Mouse (Mus musculus) stomach, postnatal 0 days (tissue): ENCODE data around the gene Phf13. TPM values are rescaled to one million over a fixed set of nuclear protein-coding genes. Genes with fewer than 3 reads are reported as not detected.

ENCODE experiments used
- ATAC-seq: fragments of 200-750 bp; cut with Nextera tagmentation; 2 replicates; pipeline ENCODE4 v1.8.0; 2017; ENCODE audit not compliant: low FRiP score, low TSS enrichment
- DNase-seq: peaks from one replicate; pipeline ENCODE4 v3.0.0-alpha.2; 2016; ENCODE audit warnings: low spot score
- H3K27ac ChIP-seq: fragments of 300-500 bp; sonication (generic); replicated peaks from 2 replicates; pipeline ENCODE4 v1.5.1; 2014; ENCODE audit warnings: mild to moderate bottlenecking, control low read depth
- H3K27me3 ChIP-seq: fragments of 300-500 bp; sonication (generic); 2 replicates; pipeline ENCODE4 v1.6.1; 2014; ENCODE audit warnings: low read length; ENCODE audit not compliant: control insufficient read depth, insufficient read depth
- H3K36me3 ChIP-seq: fragments of 300-500 bp; sonication (generic); 2 replicates; pipeline ENCODE4 v1.6.1; 2014; ENCODE audit warnings: low read length, mixed read lengths; ENCODE audit not compliant: control insufficient read depth, insufficient read depth
- H3K4me1 ChIP-seq: fragments of 300-500 bp; sonication (generic); replicated peaks from 2 replicates; pipeline ENCODE4 v1.6.1; 2014; ENCODE audit warnings: antibody characterized with exemption; ENCODE audit not compliant: control insufficient read depth, insufficient read depth
- H3K4me2 ChIP-seq: fragments of 300-500 bp; sonication (generic); replicated peaks from 2 replicates; pipeline ENCODE4 v1.6.1; 2014; ENCODE audit warnings: low read depth, mild to moderate bottlenecking, control low read depth, moderate library complexity
- H3K4me3 ChIP-seq: fragments of 300-500 bp; sonication (generic); 2 replicates; pipeline ENCODE4 v1.5.1; 2014; ENCODE audit warnings: low read depth, low read length, control low read depth
- H3K9ac ChIP-seq: fragments of 300-500 bp; sonication (generic); 2 replicates; pipeline ENCODE4 v1.6.1; 2014; ENCODE audit warnings: mild to moderate bottlenecking, low read length, control low read depth, mixed read lengths
- H3K9me3 ChIP-seq: fragments of 300-500 bp; sonication (generic); 2 replicates; pipeline ENCODE4 v1.6.1; 2016; ENCODE audit warnings: low read length; ENCODE audit not compliant: control insufficient read depth
- CTCF ChIP-seq: IDR thresholded peaks from 2 replicates; pipeline ENCODE4 v1.5.1; 2016; ENCODE audit warnings: antibody characterized with exemption, low read depth, mild to moderate bottlenecking, moderate library complexity
- EP300 ChIP-seq: optimal IDR thresholded peaks from 2 replicates; pipeline ENCODE3; 2016; ENCODE audit warnings: antibody characterized with exemption
- WGBS: fragments of 180-500 bp; shearing (Covaris S2); extraction: QIAGEN DNeasy Blood & Tissue Kit; methylation state at CpG from one replicate; pipeline ENCODE4 v1.1.7; 2014; 5-methylcytosine and 5-hydroxymethylcytosine counted together
- polyA plus RNA-seq: library from polyadenylated mRNA; unstranded; fragments of >200 nt; fragmentation: Nextera tagmentation; extraction: Ambion mirVana; gene quantifications from 2 replicates; pipeline ENCODE4 v1.2.1, GENCODE M21; 2015

The Phf13 gene
- polyA plus RNA-seq, 1 experiment from 2014 or later, result 12.7 TPM

DNA sequence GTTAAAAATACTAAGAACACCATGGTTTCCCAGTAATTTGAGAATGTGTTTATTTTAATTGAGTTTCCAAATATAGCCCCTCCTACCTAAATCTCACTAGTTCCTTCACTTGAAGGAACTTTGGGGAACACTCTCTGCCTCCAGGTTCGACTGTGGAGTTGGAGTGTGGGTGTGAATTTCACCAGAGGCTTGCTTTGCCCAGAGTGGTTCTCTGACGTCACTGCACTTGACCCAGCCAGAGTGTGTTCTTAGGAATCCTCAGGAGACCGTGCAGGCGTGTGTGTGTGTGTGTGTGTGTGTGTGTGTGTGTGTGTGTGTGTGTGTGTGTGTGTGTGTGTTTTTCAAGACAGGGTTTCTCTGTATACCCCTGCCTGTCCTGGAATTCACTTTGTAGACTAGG is 4.8 kb upstream of the Phf13 start:
- Histone ChIP-seq H3K27ac (no peak overlapping the region), H3K4me2 (no peak overlapping the region), H3K27me3 (no peaks in the 10 kb centered on the region), H3K4me3 (no peak overlapping the region), H3K9me3 (no peaks in the 10 kb centered on the region), H3K4me1 (no peaks in the 10 kb centered on the region), H3K36me3 (no peaks in the 10 kb centered on the region), H3K9ac (no peak overlapping the region)
- TF ChIP-seq CTCF, result no peak
- no peak for TF ChIP-seq EP300
- peak; percentile 56 for DNase-seq
- no peak for ATAC-seq
- 12% methylated on average over 4 of the region's 4 CpGs for WGBS

GRCm38 (mm10) chr4:151999481-151999880 is 3.4 kb upstream of the Phf13 start:
- no peak for TF ChIP-seq EP300
- TF ChIP-seq CTCF, result no peak
- H3K27me3 ChIP-seq, result no peaks in the 10 kb centered on the region
- DNase-seq (no peak), ATAC-seq (no peak)
- H3K4me3 ChIP-seq, result no peak overlapping the region
- no peaks in the 10 kb centered on the region for H3K36me3 ChIP-seq
- H3K4me2 ChIP-seq, result no peak overlapping the region
- no peak overlapping the region for H3K9ac ChIP-seq
- no peaks in the 10 kb centered on the region for H3K4me1 ChIP-seq
- no peaks in the 10 kb centered on the region for H3K9me3 ChIP-seq
- no peak overlapping the region for H3K27ac ChIP-seq
- 62% methylated on average over 3 of the region's 3 CpGs for WGBS

DNA sequence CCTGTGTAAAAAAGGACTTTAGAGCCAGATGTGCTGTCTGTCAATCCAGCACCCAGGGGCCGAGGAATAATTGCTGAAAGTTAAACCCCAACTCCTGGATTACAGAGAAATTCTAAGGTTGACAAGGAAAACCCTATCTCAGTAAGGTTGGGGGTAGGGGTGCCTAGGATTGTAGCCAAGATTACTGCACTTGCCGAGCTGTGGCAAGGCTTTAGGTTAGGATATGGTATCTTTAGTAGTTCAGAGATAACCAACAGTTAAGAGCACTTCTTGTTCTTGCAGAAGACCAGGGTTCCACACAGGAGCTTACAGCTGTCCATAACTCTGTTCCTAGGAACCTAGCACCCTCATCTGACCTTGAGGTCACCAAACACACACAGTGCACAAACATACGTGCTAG is 1.6 kb upstream of the Phf13 start:
- DNase-seq (no peak), ATAC-seq (no peak)
- Histone ChIP-seq H3K27me3 (no peaks in the 10 kb centered on the region), H3K4me1 (0 out of 2 replicates have a peak, but pooled peaks cover 3% of the 10 kb centered on the region), H3K4me2 (peak overlapping the region; percentile 62), H3K9ac (peak overlapping the region; percentile 79; the same call in 1 of the 2 replicates), H3K4me3 (peak overlapping the region; percentile 99; the same call in 1 of the 2 replicates), H3K36me3 (no peaks in the 10 kb centered on the region), H3K27ac (no peak overlapping the region), H3K9me3 (no peaks in the 10 kb centered on the region)
- 55% methylated on average over 3 of the region's 3 CpGs for WGBS
- no peak for TF ChIP-seq EP300

DNA sequence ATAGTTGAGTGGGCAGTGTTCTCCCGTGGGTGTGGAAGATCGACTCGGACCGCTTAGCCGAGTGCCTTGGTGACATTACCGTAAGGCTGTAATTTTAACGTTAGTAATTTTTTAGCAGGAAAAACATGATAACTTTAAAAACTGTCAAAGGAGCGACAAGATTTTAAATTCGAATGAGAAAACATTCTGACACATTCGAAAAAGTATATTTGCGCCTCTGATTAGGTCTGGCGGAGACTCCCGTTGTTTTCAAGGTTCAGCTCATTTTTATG is 829 bp upstream of the Phf13 start:
- H3K4me3 ChIP-seq, result peak overlapping the region; percentile 99
- H3K36me3 ChIP-seq, result peaks cover 5% of the 10 kb centered on the region
- WGBS, result 1% methylated on average over 13 of the region's 13 CpGs
- peak overlapping the region; percentile 79 for H3K9ac ChIP-seq
- H3K9me3 ChIP-seq, result no peaks in the 10 kb centered on the region
- no peak for ATAC-seq
- peak overlapping the region; percentile 93 for H3K27ac ChIP-seq
- peak overlapping the region; percentile 62 for H3K4me2 ChIP-seq
- H3K27me3 ChIP-seq, result no peaks in the 10 kb centered on the region
- 0 out of 2 replicates have a peak, but pooled peaks cover 3% of the 10 kb centered on the region for H3K4me1 ChIP-seq
- TF ChIP-seq EP300, result no peak
- TF ChIP-seq CTCF, result no peak
- DNase-seq, result no peak

DNA sequence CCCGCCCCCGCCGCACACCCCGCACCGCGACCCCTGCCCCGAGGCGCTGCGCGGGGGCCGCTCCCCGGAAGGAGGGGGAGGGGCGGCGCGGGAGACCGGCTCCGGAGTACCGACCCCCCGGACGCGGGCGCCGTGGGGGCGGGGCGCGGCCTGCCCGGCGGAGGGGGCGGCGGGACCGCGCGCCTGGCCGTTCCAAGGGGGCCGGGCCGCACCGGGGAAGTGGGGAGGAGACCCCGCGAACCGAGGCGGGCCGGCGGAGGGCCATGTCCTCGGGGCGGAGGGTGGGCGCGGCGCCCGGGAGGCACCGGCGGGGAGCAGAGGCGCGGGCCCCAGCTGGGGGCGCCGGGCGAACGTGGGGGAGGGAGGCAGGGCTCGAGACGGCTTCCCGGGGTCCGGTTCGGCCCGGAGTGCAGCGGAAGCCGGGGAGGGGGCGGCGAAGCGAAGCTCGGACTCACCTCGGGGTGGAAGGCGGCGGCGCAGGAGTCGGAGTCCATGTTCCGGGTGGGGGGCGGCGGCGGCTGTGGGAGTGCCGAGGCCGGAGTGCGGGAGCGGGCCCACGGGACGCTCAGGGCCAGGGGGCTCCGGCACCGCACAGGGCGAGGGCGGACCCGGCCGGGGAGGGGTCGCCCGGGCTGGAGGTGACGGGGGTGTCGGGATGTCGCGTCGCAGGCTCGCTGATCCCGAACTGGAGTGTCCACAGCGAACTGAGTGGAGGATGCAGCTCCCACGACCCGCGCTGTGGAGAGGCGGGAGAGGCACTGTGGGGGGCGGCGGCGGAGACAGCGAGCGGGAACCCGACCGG is 486 bp downstream of the Phf13 start:
- DNase-seq, result peak; percentile 56
- 1% methylated on average over 74 of the region's 111 CpGs for WGBS

More for the DNA sequence above, 486 bp downstream of the Phf13 start:
- no peaks in the 10 kb centered on the region for H3K27me3 ChIP-seq
- TF ChIP-seq CTCF (no peak), EP300 (no peak)
- H3K9ac ChIP-seq, result peak overlapping the region; percentile 91
- ATAC-seq, result peak; percentile 42
- H3K36me3 ChIP-seq, result peaks cover 11% of the 10 kb centered on the region
- H3K4me1 ChIP-seq, result 0 out of 2 replicates have a peak, but pooled peaks cover 3% of the 10 kb centered on the region
- H3K4me2 ChIP-seq, result peak overlapping the region; percentile 86
- H3K27ac ChIP-seq, result peak overlapping the region; percentile 83
- peak overlapping the region; percentile 99 for H3K4me3 ChIP-seq
- H3K9me3 ChIP-seq, result no peaks in the 10 kb centered on the region
